Mouse (Mus musculus) CH12.LX (cell line): ENCODE measurements around the gene Vinac1.

Source experiments
- CTCF ChIP-seq, 2 experiments: IDR thresholded peaks in 1 of 2; conservative IDR thresholded peaks in 1 of 2; 2 replicates each; pipeline ENCODE4 v1.5.1; 2011 to 2012; ENCODE audit warnings: low read depth in 2 of 2, low read length in 2 of 2, improper control_type of control experiment in 1 of 2, inconsistent platforms in 1 of 2, mild to moderate bottlenecking in 1 of 2, moderate library complexity in 1 of 2
- ELF1 ChIP-seq: IDR thresholded peaks from 2 replicates; pipeline ENCODE4 v1.6.1; 2014; ENCODE audit warnings: low read depth, mild to moderate bottlenecking, inconsistent platforms, low read length, improper control_type of control experiment
- EP300 ChIP-seq: IDR thresholded peaks from 2 replicates; pipeline ENCODE4 v1.6.1; 2011; ENCODE audit warnings: low read length, improper control_type of control experiment
- HCFC1 ChIP-seq: IDR thresholded peaks from 2 replicates; pipeline ENCODE4 v1.6.1; 2012; ENCODE audit warnings: low read depth, mild to moderate bottlenecking, inconsistent platforms, low read length, improper control_type of control experiment
- NELFE ChIP-seq: IDR thresholded peaks from 2 replicates; pipeline ENCODE4 v1.6.1; 2011; ENCODE audit warnings: low read depth, low read length, improper control_type of control experiment
- POLR2A ChIP-seq: IDR thresholded peaks from 2 replicates; pipeline ENCODE4 v1.6.1; 2011; ENCODE audit warnings: low read depth, mild to moderate bottlenecking, improper control_type of control experiment, low read length

GRCm38 (mm10) chr2:129046172-129046845 lies 1.7 kb downstream of the Vinac1 start:
- TF ChIP-seq NELFE (no peak), POLR2A (no peak), CTCF (conservative IDR thresholded peaks at IDR 0.05 in 1 of 2, IDR thresholded peaks at IDR 0.05 in 1 of 2; ENCODE audit: low read depth in 2 of 2, low read length in 2 of 2) (no peak), ELF1 (no peak), EP300 (no peak), HCFC1 (no peak)
